Mouse (Mus musculus) liver, embryonic 16.5 days (tissue): ENCODE results near the gene Ckap4. TPM values are rescaled to one million over a fixed set of nuclear protein-coding genes. Genes with fewer than 3 reads are reported as not detected.
"Not testable (repeated sequence)": the region's sequence is repeated elsewhere in the genome, so short reads cannot be mapped to it uniquely, and the experiment has no call there.

Source experiments
- ATAC-seq: fragments of 200-750 bp; cut with Nextera tagmentation; 2 replicates; pipeline ENCODE4 v1.8.0; 2017; ENCODE audit warnings: low read depth, mild to moderate bottlenecking, moderate number of reproducible peaks, moderate library complexity
- H3K27ac ChIP-seq: fragments of 300-500 bp; sonication (generic); 2 replicates; pipeline ENCODE4 v1.5.1; 2014; ENCODE audit warnings: mild to moderate bottlenecking, low read length
- H3K27me3 ChIP-seq: fragments of 300-500 bp; sonication (generic); 2 replicates; pipeline ENCODE4 v1.6.1; 2014; ENCODE audit warnings: low read depth, low read length, mixed read lengths; ENCODE audit not compliant: control insufficient read depth, insufficient read depth
- H3K36me3 ChIP-seq: fragments of 300-500 bp; sonication (generic); 2 replicates; pipeline ENCODE4 v1.6.1; 2014; ENCODE audit warnings: mild to moderate bottlenecking; ENCODE audit not compliant: control insufficient read depth, insufficient read depth
- H3K4me1 ChIP-seq: fragments of 300-500 bp; sonication (generic); 2 replicates; pipeline ENCODE4 v1.6.1; 2014; ENCODE audit warnings: low read depth, low read length, mixed read lengths; ENCODE audit not compliant: control insufficient read depth
- H3K4me2 ChIP-seq: fragments of 300-500 bp; sonication (generic); 2 replicates; pipeline ENCODE4 v1.6.1; 2014; ENCODE audit warnings: low read depth, low read length, mixed read lengths
- H3K4me3 ChIP-seq: fragments of 300-500 bp; sonication (generic); 2 replicates; pipeline ENCODE4 v1.5.1; 2014; ENCODE audit warnings: low read depth, mild to moderate bottlenecking, low read length
- H3K9ac ChIP-seq: fragments of 300-500 bp; sonication (generic); 2 replicates; pipeline ENCODE4 v1.6.1; 2014; ENCODE audit warnings: low read depth, low read length
- H3K9me3 ChIP-seq: fragments of 300-500 bp; sonication (generic); replicated peaks from 2 replicates; pipeline ENCODE4 v1.6.1; 2016; ENCODE audit warnings: low read length; ENCODE audit not compliant: control insufficient read depth
- whole genome bisulfite sequencing: fragments of 180-500 bp; shearing (Covaris S2); extraction: QIAGEN DNeasy Blood & Tissue Kit; methylation state at CpG from one replicate; pipeline ENCODE4 v1.1.7; 2014; ENCODE audit not compliant: insufficient replicate concordance; 5-methylcytosine and 5-hydroxymethylcytosine counted together
- polyA plus RNA-seq: library from polyadenylated mRNA; unstranded; fragments of >200 nt; fragmentation: Nextera tagmentation; extraction: Ambion mirVana; gene quantifications from 2 replicates; pipeline ENCODE4 v1.2.1, GENCODE M21; 2015

The Ckap4 gene
- polyA plus RNA-seq, 1 experiment from 2014 or later, result 7.4 TPM

GRCm38 (mm10) chr10:84494432-84494831, 39.4 kb downstream of the Ckap4 start:
- no peak overlapping the region for H3K4me2 ChIP-seq
- no peak overlapping the region for H3K9ac ChIP-seq
- no peaks in the 10 kb centered on the region for H3K27me3 ChIP-seq
- 51% methylated on average over 7 of the region's 7 CpGs for WGBS
- no peak for ATAC-seq
- H3K36me3 ChIP-seq, result no peaks in the 10 kb centered on the region
- no peak overlapping the region for H3K27ac ChIP-seq
- H3K4me3 ChIP-seq, result no peak overlapping the region
- H3K4me1 ChIP-seq, result no peaks in the 10 kb centered on the region
- H3K9me3 ChIP-seq, result no peaks in the 10 kb centered on the region

GRCm38 (mm10) chr10:84490115-84490514, 43.7 kb downstream of the Ckap4 start:
- ATAC-seq, result no peak
- Histone ChIP-seq H3K9ac (no peak overlapping the region), H3K36me3 (no peaks in the 10 kb centered on the region), H3K27ac (no peak overlapping the region), H3K4me3 (no peak overlapping the region), H3K4me1 (no peaks in the 10 kb centered on the region), H3K9me3 (no peaks in the 10 kb centered on the region), H3K27me3 (no peaks in the 10 kb centered on the region), H3K4me2 (no peak overlapping the region)
- WGBS, result 44% methylated on average over 5 of the region's 5 CpGs

- no peaks in the 10 kb centered on the region for H3K36me3 ChIP-seq
- no peak overlapping the region for H3K4me3 ChIP-seq
- H3K9ac ChIP-seq, result no peak overlapping the region
- no peaks in the 10 kb centered on the region for H3K27me3 ChIP-seq
- no peaks in the 10 kb centered on the region for H3K4me1 ChIP-seq
- WGBS, result 25% methylated on average over 6 of the region's 6 CpGs
- H3K4me2 ChIP-seq, result no peak overlapping the region
- H3K27ac ChIP-seq, result no peak overlapping the region
- no peak for ATAC-seq
- no peaks in the 10 kb centered on the region for H3K9me3 ChIP-seq
Observed at GRCm38 (mm10) chr10:84488315-84488714, 45.5 kb downstream of the Ckap4 start.

- no peak for ATAC-seq
- H3K27ac ChIP-seq, result no peak overlapping the region
- WGBS, result 52% methylated on average over 1 of the region's 1 CpGs
- H3K4me3 ChIP-seq, result no peak overlapping the region
- no peak overlapping the region for H3K9ac ChIP-seq
- peaks cover 8% of the 10 kb centered on the region for H3K4me1 ChIP-seq
- H3K27me3 ChIP-seq, result no peaks in the 10 kb centered on the region
- no peak overlapping the region for H3K4me2 ChIP-seq
- no peaks in the 10 kb centered on the region for H3K9me3 ChIP-seq
- no peaks in the 10 kb centered on the region for H3K36me3 ChIP-seq
Observed at GRCm38 (mm10) chr10:84484661-84485060, 49.2 kb downstream of the Ckap4 start.

DNA sequence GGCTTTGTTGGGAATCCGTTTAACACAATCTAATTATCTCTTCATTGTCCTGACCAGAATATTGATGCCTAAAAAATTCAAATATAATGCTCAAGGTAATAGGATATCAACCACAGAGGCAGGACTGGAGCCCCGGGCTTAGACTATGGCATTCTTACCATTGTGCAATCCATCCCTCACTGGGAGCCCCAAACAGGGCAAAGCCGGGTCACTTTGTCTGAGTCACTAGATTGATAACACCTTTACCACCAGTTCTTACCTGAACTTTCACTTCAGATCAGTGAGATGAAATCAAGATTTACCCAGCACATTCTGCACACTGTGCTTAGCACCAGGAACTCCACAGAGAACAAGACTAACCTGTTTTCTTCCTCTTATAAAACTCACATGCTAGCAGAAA, 50.3 kb downstream of the Ckap4 start:
- Histone ChIP-seq H3K4me2 (no peak overlapping the region), H3K4me3 (no peak overlapping the region), H3K27ac (no peak overlapping the region), H3K36me3 (no peaks in the 10 kb centered on the region), H3K9me3 (no peaks in the 10 kb centered on the region), H3K9ac (no peak overlapping the region), H3K27me3 (no peaks in the 10 kb centered on the region), H3K4me1 (peaks cover 8% of the 10 kb centered on the region)
- WGBS, result 52% methylated on average over 3 of the region's 3 CpGs
- ATAC-seq, result no peak

DNA sequence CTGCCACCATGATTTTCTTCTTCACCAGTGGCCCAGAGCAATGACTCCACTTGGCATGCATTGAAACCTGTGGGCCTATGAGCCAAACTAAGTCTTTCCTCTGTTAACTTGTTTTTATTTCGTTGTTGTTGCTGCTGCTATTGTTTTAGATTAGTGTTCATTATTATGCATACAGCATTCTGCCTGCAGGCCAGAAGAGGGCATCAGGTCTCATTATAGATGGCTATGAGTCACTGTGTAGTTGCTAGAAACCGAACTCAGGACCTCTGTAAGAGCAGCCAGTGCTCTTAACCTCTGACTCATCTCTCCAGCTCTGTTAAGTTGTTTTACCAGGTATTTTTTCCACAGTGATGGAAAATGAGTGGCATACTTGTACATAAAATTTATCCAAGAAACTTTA, 50.8 kb downstream of the Ckap4 start:
- no peak overlapping the region for H3K4me2 ChIP-seq
- no peak overlapping the region for H3K27ac ChIP-seq
- no peaks in the 10 kb centered on the region for H3K27me3 ChIP-seq
- H3K4me3 ChIP-seq, result no peak overlapping the region
- H3K9ac ChIP-seq, result no peak overlapping the region
- no peak for ATAC-seq
- H3K4me1 ChIP-seq, result peaks cover 8% of the 10 kb centered on the region
- H3K9me3 ChIP-seq, result no peaks in the 10 kb centered on the region
- no peaks in the 10 kb centered on the region for H3K36me3 ChIP-seq
- 61% methylated on average over 2 of the region's 2 CpGs for WGBS

DNA sequence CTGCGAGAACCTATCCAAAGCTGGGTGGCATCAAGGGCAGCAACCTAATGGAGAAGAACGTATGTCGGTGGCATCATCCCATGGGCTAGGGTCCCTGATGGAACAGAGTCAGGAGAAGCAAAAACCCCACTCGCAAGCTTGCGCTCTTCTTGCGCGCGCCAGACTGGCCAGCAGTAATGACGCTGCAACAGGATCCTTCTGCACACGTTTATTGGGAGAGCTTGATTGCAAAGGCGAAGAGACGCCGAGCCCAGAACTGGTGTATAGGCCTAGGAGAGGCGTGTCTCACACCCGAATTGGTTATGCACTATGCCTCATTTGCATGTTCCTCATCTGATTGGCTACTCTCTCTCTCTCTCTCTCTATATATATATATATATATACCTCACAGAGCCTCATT, 51.4 kb downstream of the Ckap4 start:
- not testable (repeated sequence) for H3K36me3 ChIP-seq, H3K9me3 ChIP-seq, H3K9ac ChIP-seq, H3K4me2 ChIP-seq, H3K4me3 ChIP-seq, H3K27ac ChIP-seq, H3K27me3 ChIP-seq, ATAC-seq
- 82% methylated on average over 15 of the region's 15 CpGs for WGBS
- H3K4me1 ChIP-seq, result peaks cover 11% of the 10 kb centered on the region

GRCm38 (mm10) chr10:84481327-84481671, 52.6 kb downstream of the Ckap4 start:
- Histone ChIP-seq H3K4me1 (peaks cover 11% of the 10 kb centered on the region), H3K27ac (no peak overlapping the region), H3K27me3 (no peaks in the 10 kb centered on the region), H3K36me3 (no peaks in the 10 kb centered on the region), H3K4me2 (no peak overlapping the region), H3K9me3 (no peaks in the 10 kb centered on the region), H3K4me3 (no peak overlapping the region), H3K9ac (no peak overlapping the region)
- no peak for ATAC-seq
- 41% methylated on average over 5 of the region's 5 CpGs for WGBS

GRCm38 (mm10) chr10:84480667-84481326, 53.1 kb downstream of the Ckap4 start:
- Histone ChIP-seq H3K4me1 (peaks cover 11% of the 10 kb centered on the region), H3K4me3 (no peak overlapping the region), H3K9ac (no peak overlapping the region), H3K9me3 (no peaks in the 10 kb centered on the region), H3K4me2 (no peak overlapping the region), H3K36me3 (no peaks in the 10 kb centered on the region), H3K27me3 (no peaks in the 10 kb centered on the region), H3K27ac (no peak overlapping the region)
- ATAC-seq, result no peak
- WGBS, result 29% methylated on average over 8 of the region's 8 CpGs
